In genomic region chr7:78690956-78691355, GRCm38 (mm10) we compare ENCODE assay signal across 16 mouse cellular contexts. TPM values are rescaled to one million over a fixed set of nuclear protein-coding genes. Genes with fewer than 3 reads are reported as not detected.
DNase-seq lines count a peak whose midpoint lies in the region; ATAC-seq and TF ChIP-seq lines count a peak whose summit lies in the region.
"Had no signal": no experiment of that assay in that cellular context is flagged by ENCODE, and none has a peak within 500 bp of the region (broad histone marks: within the 10 kb centered on the region; RNA-seq: fewer than 3 reads in every experiment).

No protein-coding gene starts in this region.

- peak overlapping the region; percentile 51; the same call in 1 of the 2 replicates for H3K27ac ChIP-seq in brown adipose tissue, adult 24 weeks (replicated peaks; ENCODE audit: low read depth, low read length)
- H3K27ac ChIP-seq in liver, embryonic 11.5 days (ENCODE audit: low read depth, low read length), result no peak overlapping the region
- H3K27ac ChIP-seq: midbrain, embryonic 12.5 days; stomach, embryonic 15.5 days had no signal

- no peaks in the 10 kb centered on the region for H3K9me3 ChIP-seq in liver, embryonic 11.5 days (ENCODE audit: control insufficient read depth, low read length)
- H3K9me3 ChIP-seq: midbrain, embryonic 12.5 days; stomach, embryonic 15.5 days had no signal

- no peaks in the 10 kb centered on the region for H3K79me2 ChIP-seq in myocyte (ENCODE audit: control insufficient read depth, insufficient read depth)

- H3ac ChIP-seq in myocyte (ENCODE audit: control insufficient read depth, insufficient read length), result no peak overlapping the region

- H3K4me1 ChIP-seq in brown adipose tissue, adult 24 weeks (ENCODE audit: control insufficient read depth, insufficient read depth, insufficient read length, low read length), result 0 out of 2 replicates have a peak, but pooled peaks cover 3% of the 10 kb centered on the region
- no peaks in the 10 kb centered on the region for H3K4me1 ChIP-seq in liver, embryonic 11.5 days (replicated peaks; ENCODE audit: control insufficient read depth, insufficient read depth, low read length)
- H3K4me1 ChIP-seq: midbrain, embryonic 12.5 days; stomach, embryonic 15.5 days had no signal

- WGBS in liver, embryonic 11.5 days, result 54% methylated on average over 3 of the region's 3 CpGs

- H3K4me2 ChIP-seq in myocyte (ENCODE audit: low read depth), result no peak overlapping the region
- no peak overlapping the region for H3K4me2 ChIP-seq in liver, embryonic 11.5 days
- H3K4me2 ChIP-seq: midbrain, embryonic 12.5 days; stomach, embryonic 15.5 days had no signal

- peak; percentile 34 to 69 for DNase-seq in layer of hippocampus, adult 18-20 months (ENCODE audit: low spot score in 2 of 2)
- DNase-seq in layer of hippocampus, adult 9-10 months (ENCODE audit: low spot score), result no peak
- peak; percentile 8 for DNase-seq in MN1 (ENCODE audit: low spot score)
- DNase-seq in urinary bladder, postnatal 4 days (ENCODE audit: low spot score in 2 of 2), result no peak
- no peak for DNase-seq in liver, embryonic 11.5 days (ENCODE audit: low spot score)
- DNase-seq in gastrocnemius, postnatal 25 days, result no peak
- DNase-seq: cerebellum, adult 2 months; heart, adult 11 months; heart, postnatal 10 days; kidney, postnatal 25 days; lung, postnatal 14 days had no signal

- no peak for ATAC-seq in liver, embryonic 11.5 days (replicated peaks; ENCODE audit: low FRiP score)
- ATAC-seq: forebrain, embryonic 14.5 days had no signal

- no peak overlapping the region for H3K4me3 ChIP-seq in brown adipose tissue, adult 24 weeks (ENCODE audit: insufficient read depth, low read depth, low read length)
- no peak overlapping the region for H3K4me3 ChIP-seq in myocyte
- no peak overlapping the region for H3K4me3 ChIP-seq in liver, embryonic 11.5 days (ENCODE audit: low read depth, low read length)
- H3K4me3 ChIP-seq: midbrain, embryonic 12.5 days; stomach, embryonic 15.5 days had no signal

- H3K9ac ChIP-seq in liver, embryonic 11.5 days (ENCODE audit: low read depth, low read length), result no peak overlapping the region
- H3K9ac ChIP-seq: midbrain, embryonic 12.5 days; stomach, embryonic 15.5 days had no signal

- no peaks in the 10 kb centered on the region for H3K36me3 ChIP-seq in myocyte (ENCODE audit: control insufficient read depth, insufficient read depth)
- no peaks in the 10 kb centered on the region for H3K36me3 ChIP-seq in liver, embryonic 11.5 days (ENCODE audit: control insufficient read depth, insufficient read depth, low read length)
- H3K36me3 ChIP-seq: midbrain, embryonic 12.5 days; stomach, embryonic 15.5 days had no signal

- TF ChIP-seq POLR2A in myocyte (IDR thresholded peaks at IDR 0.05; ENCODE audit: insufficient read length, low read depth), result no peak

- no peaks in the 10 kb centered on the region for H3K27me3 ChIP-seq in myocyte (ENCODE audit: control insufficient read depth, insufficient read depth, insufficient read length)
- H3K27me3 ChIP-seq in liver, embryonic 11.5 days (replicated peaks; ENCODE audit: control insufficient read depth, insufficient read depth, low read length), result no peaks in the 10 kb centered on the region
- H3K27me3 ChIP-seq: midbrain, embryonic 12.5 days; stomach, embryonic 15.5 days had no signal

TF ChIP-seq in myocyte, 11 proteins besides CTCF, POLR2A, EP300 and RAD21:
- no peak for TF ChIP-seq E2F4 (IDR thresholded peaks at IDR 0.05; ENCODE audit: insufficient read depth)
- peak; percentile 74 for TF ChIP-seq CEBPB (IDR thresholded peaks at IDR 0.05; ENCODE audit: insufficient read depth, poor library complexity, severe bottlenecking)
- TF ChIP-seq REST (IDR thresholded peaks at IDR 0.05; ENCODE audit: insufficient read depth, insufficient read length), result no peak
- no peak for TF ChIP-seq USF1 (IDR thresholded peaks at IDR 0.05; ENCODE audit: low read depth)
- no peak for TF ChIP-seq SRF (IDR thresholded peaks at IDR 0.05; ENCODE audit: control insufficient read depth, insufficient read length, low read depth)
- no peak for TF ChIP-seq TCF12 (IDR thresholded peaks at IDR 0.05; ENCODE audit: insufficient read depth, poor library complexity, severe bottlenecking)
- no peak for TF ChIP-seq TCF3 (IDR thresholded peaks at IDR 0.05; ENCODE audit: insufficient read length, low read depth)

RNA-seq across cellular contexts. Expression of gene Ntrk3, which starts 46.9 kb away (rescaled TPM):
- 100 to 1,000 TPM; 182 to 195 TPM for total RNA-seq in layer of hippocampus, adult 18-20 months (2021)
- 104 and 127 TPM in 2 replicates for polyA plus RNA-seq in brown adipose tissue, adult 24 weeks (2012; ENCODE audit: insufficient read depth, insufficient read length, missing spikeins)
- polyA plus RNA-seq in myocyte (2012; fragmentation: generic; extraction: Trizol), result 0.17 TPM
- polyA plus RNA-seq in liver, embryonic 11.5 days (2014; fragmentation: Nextera tagmentation; extraction: Ambion mirVana), result 1.1 and 2.3 TPM in 2 replicates
- 1 to 10 TPM in 1 of 2 experiments, under 1 TPM in 1; 0.90 to 2.1 TPM for total RNA-seq in gastrocnemius, postnatal 25 days (2021)

Comparison
In these comparisons a context has a peak if more than half of its experiments do, and no peak if none do; other contexts are left out.
1. DNase-seq: peak in layer of hippocampus, adult 18-20 months (2 of 2) and MN1 (single experiment); none in layer of hippocampus, adult 9-10 months (single experiment), urinary bladder, postnatal 4 days (0 of 2), liver, embryonic 11.5 days (single experiment) and gastrocnemius, postnatal 25 days (single experiment).
2. RNA of gene Ntrk3, which starts 46.9 kb away (polyA plus RNA-seq): 104 to 127 TPM in brown adipose tissue, adult 24 weeks; 1.1 to 2.3 TPM in liver, embryonic 11.5 days and 0.17 TPM in myocyte (single experiment); every median in the first group is over 10 times any median in the second.